Mouse (Mus musculus) E14TG2a.4 (cell line): ENCODE measurements around the gene Sptlc3.

Source experiments
- CTCF ChIP-seq: conservative IDR thresholded peaks from 2 replicates; pipeline ENCODE4 v1.5.1; 2014; ENCODE audit warnings: low read length
- NANOG ChIP-seq: IDR thresholded peaks from 2 replicates; pipeline ENCODE4 v1.6.1; 2014; ENCODE audit warnings: borderline replicate concordance, low read length, mixed read lengths

DNA sequence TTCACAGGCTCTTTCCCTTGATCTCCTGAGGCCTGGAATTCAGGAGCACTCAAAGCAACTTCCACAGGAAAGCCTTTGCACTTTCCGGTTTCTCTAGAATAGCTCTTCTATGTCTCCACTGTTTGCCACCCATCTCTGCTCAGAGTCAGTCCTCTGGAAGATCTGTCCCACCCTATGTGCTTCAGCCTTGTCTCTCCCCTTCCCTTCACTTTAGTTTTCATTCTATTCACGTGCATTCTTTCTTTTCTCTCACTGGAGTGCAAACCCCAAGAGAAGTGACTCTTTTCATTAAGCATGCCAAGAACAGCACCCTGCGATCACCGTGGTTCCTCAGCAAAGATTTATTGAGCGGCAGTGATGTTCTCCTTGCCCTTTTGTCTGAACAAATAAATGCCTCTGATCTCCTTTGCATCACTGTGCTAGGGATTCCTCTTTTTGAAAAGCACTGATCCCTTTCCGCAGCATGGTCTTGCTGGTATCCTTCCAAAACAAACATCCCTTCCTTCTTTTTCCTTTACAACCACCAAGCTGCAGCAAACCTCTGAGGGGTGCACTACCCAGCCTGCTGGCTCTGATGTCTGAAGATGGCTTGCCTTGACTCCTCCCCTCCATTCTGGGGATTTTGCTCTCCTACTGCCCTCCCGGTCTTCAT is 108.0 kb downstream of the Sptlc3 start:
- TF ChIP-seq CTCF (no peak), NANOG (no peak)
